Mouse (Mus musculus): Measurements from ENCODE around the gene Gmcl1.

GRCm38 (mm10) chr6:86781361-86781957 lies 48.3 kb upstream of the Gmcl1 start:
- TF ChIP-seq POLR2A (IDR thresholded peaks at IDR 0.05; ENCODE audit: extremely low read depth, insufficient read depth, low read length) (no peak), CTCF (IDR thresholded peaks at IDR 0.05; ENCODE audit: low read depth, low read length) (no peak)
